Mouse (Mus musculus): ENCODE results near the gene Rassf3. TPM values are rescaled to one million over a fixed set of nuclear protein-coding genes. Genes with fewer than 3 reads are reported as not detected.

Rassf3 gene
- total and polyA plus RNA-seq, 3 experiments, result 0.07 to 0.66 TPM; not detected in 1

GRCm38 (mm10) chr10:121423541-121424349 lies 52.4 kb downstream of the Rassf3 start:
- DNase-seq (ENCODE audit: low spot score) (no peak), ATAC-seq (ENCODE audit: extremely low read depth, insufficient number of reproducible peaks, low FRiP score, poor library complexity, severe bottlenecking) (no peak)
- Histone ChIP-seq H3K4me3 (ENCODE audit: low read depth, low read length) (no peak overlapping the region), H3K36me3 (replicated peaks) (no peaks in the 10 kb centered on the region), H3K9me3 (replicated peaks) (no peaks in the 10 kb centered on the region), H3K27me3 (ENCODE audit: insufficient read depth, low read length) (no peaks in the 10 kb centered on the region), H3K4me1 (ENCODE audit: insufficient read depth, low read depth, low read length) (no peaks in the 10 kb centered on the region)
- no peak for TF ChIP-seq TAL1 (conservative IDR thresholded peaks at IDR 0.05; ENCODE audit: low read depth, low read length)
- no peak for TF ChIP-seq GATA1 (IDR thresholded peaks at IDR 0.05; ENCODE audit: borderline replicate concordance, low read length)
- TF ChIP-seq CTCF (IDR thresholded peaks at IDR 0.05; ENCODE audit: low read depth, low read length), result no peak
- no peak for TF ChIP-seq POLR2AphosphoS5 (IDR thresholded peaks at IDR 0.05; ENCODE audit: insufficient replicate concordance, low read depth, low read length)
- no peak for TF ChIP-seq GATA2 (IDR thresholded peaks at IDR 0.05; ENCODE audit: borderline replicate concordance, low read depth, low read length)

- no peaks in the 10 kb centered on the region for H3K9me3 ChIP-seq (replicated peaks)
- no peak for DNase-seq (ENCODE audit: low spot score)
- H3K4me3 ChIP-seq (ENCODE audit: low read depth, low read length), result no peak overlapping the region
- TF ChIP-seq TAL1 (conservative IDR thresholded peaks at IDR 0.05; ENCODE audit: low read depth, low read length), result no peak
- no peak for TF ChIP-seq GATA2 (IDR thresholded peaks at IDR 0.05; ENCODE audit: borderline replicate concordance, low read depth, low read length)
- TF ChIP-seq CTCF (IDR thresholded peaks at IDR 0.05; ENCODE audit: low read depth, low read length), result no peak
- TF ChIP-seq POLR2AphosphoS5 (IDR thresholded peaks at IDR 0.05; ENCODE audit: insufficient replicate concordance, low read depth, low read length), result no peak
- no peak for TF ChIP-seq GATA1 (IDR thresholded peaks at IDR 0.05; ENCODE audit: borderline replicate concordance, low read length)
- H3K36me3 ChIP-seq (replicated peaks), result no peaks in the 10 kb centered on the region
- ATAC-seq (ENCODE audit: extremely low read depth, insufficient number of reproducible peaks, low FRiP score, poor library complexity, severe bottlenecking), result no peak
- H3K4me1 ChIP-seq (ENCODE audit: insufficient read depth, low read depth, low read length), result no peaks in the 10 kb centered on the region
- H3K27me3 ChIP-seq (ENCODE audit: insufficient read depth, low read length), result peaks cover 4% of the 10 kb centered on the region; the same call in 1 of the 2 replicates
Measured at GRCm38 (mm10) chr10:121422294-121422693, 53.9 kb downstream of the Rassf3 start.

- no peak for DNase-seq (ENCODE audit: low spot score)
- peaks cover 4% of the 10 kb centered on the region; the same call in 1 of the 2 replicates for H3K27me3 ChIP-seq (ENCODE audit: insufficient read depth, low read length)
- no peaks in the 10 kb centered on the region for H3K9me3 ChIP-seq (replicated peaks)
- H3K4me1 ChIP-seq (ENCODE audit: insufficient read depth, low read depth, low read length), result no peaks in the 10 kb centered on the region
- H3K4me3 ChIP-seq (ENCODE audit: low read depth, low read length), result no peak overlapping the region
- no peaks in the 10 kb centered on the region for H3K36me3 ChIP-seq (replicated peaks)
- no peak for ATAC-seq (ENCODE audit: extremely low read depth, insufficient number of reproducible peaks, low FRiP score, poor library complexity, severe bottlenecking)
- TF ChIP-seq CTCF (IDR thresholded peaks at IDR 0.05; ENCODE audit: low read depth, low read length), result no peak
Measured at GRCm38 (mm10) chr10:121421657-121422290, 54.4 kb downstream of the Rassf3 start.

- Histone ChIP-seq H3K27me3 (ENCODE audit: insufficient read depth, low read length) (peaks cover 4% of the 10 kb centered on the region; the same call in 1 of the 2 replicates), H3K4me3 (ENCODE audit: low read depth, low read length) (no peak overlapping the region), H3K36me3 (replicated peaks) (no peaks in the 10 kb centered on the region), H3K4me1 (ENCODE audit: insufficient read depth, low read depth, low read length) (no peaks in the 10 kb centered on the region), H3K9me3 (replicated peaks) (no peaks in the 10 kb centered on the region)
- ATAC-seq (ENCODE audit: extremely low read depth, insufficient number of reproducible peaks, low FRiP score, poor library complexity, severe bottlenecking), result no peak
- TF ChIP-seq CTCF (IDR thresholded peaks at IDR 0.05; ENCODE audit: low read depth, low read length) (no peak), GATA2 (IDR thresholded peaks at IDR 0.05; ENCODE audit: borderline replicate concordance, low read depth, low read length) (no peak), TAL1 (conservative IDR thresholded peaks at IDR 0.05; ENCODE audit: low read depth, low read length) (no peak), POLR2AphosphoS5 (IDR thresholded peaks at IDR 0.05; ENCODE audit: insufficient replicate concordance, low read depth, low read length) (no peak), GATA1 (IDR thresholded peaks at IDR 0.05; ENCODE audit: borderline replicate concordance, low read length) (no peak)
- DNase-seq (ENCODE audit: low spot score), result no peak
Measured at GRCm38 (mm10) chr10:121421023-121421422, 55.1 kb downstream of the Rassf3 start.

- ATAC-seq (ENCODE audit: extremely low read depth, insufficient number of reproducible peaks, low FRiP score, poor library complexity, severe bottlenecking) (no peak), DNase-seq (ENCODE audit: low spot score) (no peak)
- Histone ChIP-seq H3K4me1 (ENCODE audit: insufficient read depth, low read depth, low read length) (no peaks in the 10 kb centered on the region), H3K27me3 (ENCODE audit: insufficient read depth, low read length) (peaks cover 4% of the 10 kb centered on the region; the same call in 1 of the 2 replicates), H3K36me3 (replicated peaks) (no peaks in the 10 kb centered on the region), H3K9me3 (replicated peaks) (no peaks in the 10 kb centered on the region), H3K4me3 (ENCODE audit: low read depth, low read length) (no peak overlapping the region)
- TF ChIP-seq GATA1 (IDR thresholded peaks at IDR 0.05; ENCODE audit: borderline replicate concordance, low read length), result no peak
- TF ChIP-seq TAL1 (conservative IDR thresholded peaks at IDR 0.05; ENCODE audit: low read depth, low read length), result no peak
- TF ChIP-seq POLR2AphosphoS5 (IDR thresholded peaks at IDR 0.05; ENCODE audit: insufficient replicate concordance, low read depth, low read length), result no peak
- no peak for TF ChIP-seq GATA2 (IDR thresholded peaks at IDR 0.05; ENCODE audit: borderline replicate concordance, low read depth, low read length)
- TF ChIP-seq CTCF (IDR thresholded peaks at IDR 0.05; ENCODE audit: low read depth, low read length), result no peak
Measured at GRCm38 (mm10) chr10:121419640-121420470, 56.3 kb downstream of the Rassf3 start.

GRCm38 (mm10) chr10:121418835-121419234 lies 57.3 kb downstream of the Rassf3 start:
- Histone ChIP-seq H3K9me3 (replicated peaks) (no peaks in the 10 kb centered on the region), H3K36me3 (replicated peaks) (no peaks in the 10 kb centered on the region), H3K4me3 (ENCODE audit: low read depth, low read length) (no peak overlapping the region), H3K4me1 (ENCODE audit: insufficient read depth, low read depth, low read length) (no peaks in the 10 kb centered on the region), H3K27me3 (ENCODE audit: insufficient read depth, low read length) (peaks cover 4% of the 10 kb centered on the region; the same call in 1 of the 2 replicates)
- no peak for DNase-seq (ENCODE audit: low spot score)
- TF ChIP-seq POLR2AphosphoS5 (IDR thresholded peaks at IDR 0.05; ENCODE audit: insufficient replicate concordance, low read depth, low read length), result no peak
- TF ChIP-seq TAL1 (conservative IDR thresholded peaks at IDR 0.05; ENCODE audit: low read depth, low read length), result no peak
- TF ChIP-seq GATA2 (IDR thresholded peaks at IDR 0.05; ENCODE audit: borderline replicate concordance, low read depth, low read length), result no peak
- no peak for ATAC-seq (ENCODE audit: extremely low read depth, insufficient number of reproducible peaks, low FRiP score, poor library complexity, severe bottlenecking)
